ENCODE assay signal across 8 mouse cellular contexts in the genomic region with DNA sequence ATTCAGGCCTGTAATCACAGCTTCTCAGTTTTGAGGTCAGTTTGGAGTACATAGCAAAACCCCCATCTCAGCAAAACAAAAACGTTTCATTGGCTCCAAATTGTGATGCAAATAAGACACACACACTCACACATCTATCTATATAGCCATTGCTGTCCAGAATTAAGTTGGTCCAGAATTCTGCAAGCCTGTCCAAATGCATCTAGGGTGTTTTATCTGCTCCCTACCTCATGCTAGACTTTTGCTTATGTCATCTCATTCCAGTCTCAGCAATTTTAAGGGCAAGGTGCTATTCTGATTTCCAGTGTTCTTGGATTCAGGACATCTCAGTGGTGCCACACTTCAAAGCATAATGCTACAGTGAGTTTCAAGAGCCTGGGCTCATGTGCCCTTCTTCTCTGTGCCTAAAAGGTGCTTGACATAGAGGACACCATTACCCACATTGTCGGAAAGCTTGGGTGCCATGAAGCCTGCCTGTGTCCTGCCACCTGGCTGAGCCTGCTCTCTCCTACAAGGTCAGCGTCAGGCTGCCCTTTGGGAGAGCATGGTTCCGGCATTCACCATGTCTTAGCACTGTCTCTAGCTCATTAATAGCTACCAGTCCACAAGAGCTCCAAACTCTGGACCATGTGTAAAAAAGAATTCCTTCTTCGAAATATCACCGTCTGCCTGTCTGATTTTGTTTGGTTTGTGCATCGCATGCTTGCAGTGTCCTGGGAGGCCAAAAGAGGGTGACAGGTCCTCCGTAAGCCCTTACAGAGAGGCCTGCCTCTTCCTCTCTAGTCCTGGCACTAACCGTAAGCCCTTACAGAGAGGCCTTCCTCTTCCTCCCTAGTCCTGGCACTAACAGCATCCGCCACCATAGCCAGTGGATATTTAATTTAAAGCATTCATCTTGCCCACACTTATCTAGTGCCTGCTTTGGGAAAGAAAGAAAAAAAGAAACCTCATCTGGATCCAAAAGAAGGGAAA. TPM values are rescaled to one million over a fixed set of nuclear protein-coding genes. Genes with fewer than 3 reads are reported as not detected.
A peak's percentile ranks its signal among the peaks of the same experiment; 100 is the strongest.
DNase-seq lines count a peak whose midpoint lies in the region.

No protein-coding gene starts in this region.

- no peaks in the 10 kb centered on the region for H3K27me3 ChIP-seq in midbrain, embryonic 10.5 days (ENCODE audit: low read depth, poor library complexity, severe bottlenecking)

- H3K4me3 ChIP-seq in midbrain, embryonic 10.5 days: peak overlapping the region; percentile 85

- H3K9me3 ChIP-seq in midbrain, embryonic 10.5 days (replicated peaks): no peaks in the 10 kb centered on the region

- 81% methylated on average over 10 of the region's 10 CpGs for WGBS in midbrain, embryonic 10.5 days

- peaks cover 61% of the 10 kb centered on the region for H3K4me1 ChIP-seq in midbrain, embryonic 10.5 days

- peak overlapping the region; percentile 100 for H3K27ac ChIP-seq in midbrain, embryonic 10.5 days (replicated peaks)

- peaks cover 30% of the 10 kb centered on the region for H3K36me3 ChIP-seq in midbrain, embryonic 10.5 days

- DNase-seq in gastrocnemius, postnatal 25 days: peak; percentile 6
- DNase-seq in gastrocnemius, postnatal 4 days (ENCODE audit: low spot score in 2 of 2): no peak
- DNase-seq in B cell, adult 2 months: peak; percentile 31 to 37
- DNase-seq in heart, postnatal 4 days: peak; percentile 13
- peak; percentile 17 for DNase-seq in midbrain, embryonic 10.5 days (ENCODE audit: low spot score)
- no peak for DNase-seq in embryo, embryonic 9.5 days (ENCODE audit: extremely low spot score)
- no peak for DNase-seq in kidney, adult 8-10 months
- no peak for DNase-seq in retina, postnatal 1 day

RNA-seq across cellular contexts. Expression of a gene that starts 1.2 kb away (rescaled TPM):
- total RNA-seq in gastrocnemius, postnatal 25 days (2021): 10 to 100 TPM; 25.7 to 36.4 TPM
- 10 to 100 TPM; 76.6 to 91.3 TPM for total RNA-seq in gastrocnemius, postnatal 4 days (2021)
- total RNA-seq in heart, postnatal 4 days (2021): 10 to 100 TPM; 81.7 to 88.6 TPM
- 216 and 225 TPM in 2 replicates for polyA plus RNA-seq in midbrain, embryonic 10.5 days (2016; fragmentation: Nextera tagmentation; extraction: Ambion mirVana)

RNA-seq across cellular contexts. Expression of a gene that starts 19.3 kb away (rescaled TPM):
- 10 to 100 TPM; 22.6 to 25.2 TPM for total RNA-seq in gastrocnemius, postnatal 25 days (2021)
- total RNA-seq in gastrocnemius, postnatal 4 days (2021): 10 to 100 TPM; 61.0 to 86.0 TPM
- total RNA-seq in heart, postnatal 4 days (2021): 10 to 100 TPM; 73.8 to 80.5 TPM
- 368 and 383 TPM in 2 replicates for polyA plus RNA-seq in midbrain, embryonic 10.5 days (2016; fragmentation: Nextera tagmentation; extraction: Ambion mirVana)

RNA-seq across cellular contexts. Expression of a gene that starts 20.3 kb away (rescaled TPM):
- total RNA-seq in gastrocnemius, postnatal 25 days (2021): under 1 TPM; 0.08 to 0.10 TPM
- under 1 TPM; 0.65 to 0.78 TPM for total RNA-seq in gastrocnemius, postnatal 4 days (2021)
- total RNA-seq in heart, postnatal 4 days (2021): under 1 TPM; 0.68 to 0.74 TPM
- polyA plus RNA-seq in midbrain, embryonic 10.5 days (2016; fragmentation: Nextera tagmentation; extraction: Ambion mirVana): 0.46 and 0.60 TPM in 2 replicates

RNA-seq across cellular contexts. Expression of a gene that starts 45.7 kb away (rescaled TPM):
- total RNA-seq in gastrocnemius, postnatal 25 days (2021): 10 to 100 TPM; 18.9 to 21.7 TPM
- 10 to 100 TPM; 46.6 to 46.7 TPM for total RNA-seq in gastrocnemius, postnatal 4 days (2021)
- 10 to 100 TPM; 42.4 to 45.9 TPM for total RNA-seq in heart, postnatal 4 days (2021)
- polyA plus RNA-seq in midbrain, embryonic 10.5 days (2016; fragmentation: Nextera tagmentation; extraction: Ambion mirVana): 54.0 and 63.7 TPM in 2 replicates

Comparison
In these comparisons a context has a peak if more than half of its experiments do, and no peak if none do; other contexts are left out.
1. DNase-seq: peak in gastrocnemius, postnatal 25 days (single experiment), B cell, adult 2 months (2 of 2), heart, postnatal 4 days (single experiment) and midbrain, embryonic 10.5 days (single experiment); none in gastrocnemius, postnatal 4 days (0 of 2), embryo, embryonic 9.5 days (single experiment), kidney, adult 8-10 months (0 of 2) and retina, postnatal 1 day (single experiment).